13 mouse cellular contexts compared by ENCODE assay signal in genomic region chr2:151911751-151912150, GRCm38 (mm10). TPM values are rescaled to one million over a fixed set of nuclear protein-coding genes. Genes with fewer than 3 reads are reported as not detected.
"Had no signal": no experiment of that assay in that cellular context is flagged by ENCODE, and none has a peak within 500 bp of the region (broad histone marks: within the 10 kb centered on the region; RNA-seq: fewer than 3 reads in every experiment).

No protein-coding gene starts in this region.

- H3K4me3 ChIP-seq: left cerebral cortex, adult 2 months; limb, embryonic 15.5 days; liver, embryonic 12.5 days; midbrain, embryonic 12.5 days; myocyte; neural tube, embryonic 15.5 days had no signal

- H3K4me2 ChIP-seq: limb, embryonic 15.5 days; liver, embryonic 12.5 days; lung, embryonic 14.5 days; midbrain, embryonic 12.5 days; neural tube, embryonic 15.5 days had no signal

- H3K27me3 ChIP-seq: limb, embryonic 15.5 days; liver, embryonic 12.5 days; midbrain, embryonic 12.5 days; neural tube, embryonic 15.5 days had no signal

- H3K27ac ChIP-seq: left cerebral cortex, adult 2 months; limb, embryonic 15.5 days; liver, embryonic 12.5 days; midbrain, embryonic 12.5 days; neural tube, embryonic 15.5 days had no signal

- H3K36me3 ChIP-seq: limb, embryonic 15.5 days; liver, embryonic 12.5 days; midbrain, embryonic 12.5 days; neural tube, embryonic 15.5 days had no signal

- H3K9ac ChIP-seq: limb, embryonic 15.5 days; liver, embryonic 12.5 days; lung, embryonic 14.5 days; midbrain, embryonic 12.5 days; neural tube, embryonic 15.5 days had no signal

- ATAC-seq: liver, embryonic 12.5 days had no signal

- DNase-seq: kidney, postnatal 14 days; lung, postnatal 10 days; lung, postnatal 4 days; right cerebral cortex, adult 18-20 months; right cerebral cortex, postnatal 25 days had no signal

- H3K9me3 ChIP-seq: limb, embryonic 15.5 days; liver, embryonic 12.5 days; midbrain, embryonic 12.5 days; neural tube, embryonic 15.5 days had no signal

RNA-seq across cellular contexts. Expression of gene Angpt4, which starts 0.7 kb away (rescaled TPM):
- polyA plus RNA-seq: limb, embryonic 11.5 days had no signal
